Mouse (Mus musculus) monocyte, adult 59 days (primary cell): ENCODE data around the gene Lce1h. TPM values are rescaled to one million over a fixed set of nuclear protein-coding genes. Genes with fewer than 3 reads are reported as not detected.

Experiments used
- total RNA-seq, 2 experiments: library from RNA; stranded (reverse); gene quantifications; one replicate each; pipeline ENCODE4 v1.2.4; 2023

The Lce1h gene
- total RNA-seq = not detected

GRCm38 (mm10) chr3:92764965-92765364 lies at the start of gene Lce1h:
Gene Lce1h (minus strand): TSS chr3:92765065.

GRCm38 (mm10) chr3:92807791-92808190 lies 42.9 kb upstream of the Lce1h start, which contains the start of gene Lce1k:
Gene Lce1k (minus strand): TSS chr3:92807891.

GRCm38 (mm10) chr3:92790414-92790813 lies 25.5 kb upstream of the Lce1h start, which contains the start of gene Lce1j:
Gene Lce1j (minus strand): TSS chr3:92790514.

GRCm38 (mm10) chr3:92778799-92779198 lies 13.9 kb upstream of the Lce1h start, which contains the start of gene Lce1i:
Gene Lce1i (minus strand): TSS chr3:92778899.

GRCm38 (mm10) chr3:92752238-92752637 lies 12.6 kb downstream of the Lce1h start, which contains the start of gene Lce1g:
Gene Lce1g (minus strand): TSS chr3:92752338.

GRCm38 (mm10) chr3:92738996-92739395 lies 25.9 kb downstream of the Lce1h start, which contains the start of gene Gm38119:
Gene Gm38119 (minus strand): TSS chr3:92739096.

GRCm38 (mm10) chr3:92720250-92720649 lies 44.6 kb downstream of the Lce1h start, which contains the start of gene Lce1f:
Gene Lce1f (minus strand): TSS chr3:92720350.

Other genes with a start within 250 kb of the Lce1h start
- not detected for gene 2310046K23Rik, start 230.6 kb downstream of the Lce1h start, total RNA-seq
- not detected for gene Ivl, start 191.3 kb downstream of the Lce1h start, total RNA-seq
- not detected for gene Smcp, start 176.1 kb downstream of the Lce1h start, total RNA-seq
- not detected for gene 2210017I01Rik, start 157.6 kb downstream of the Lce1h start, total RNA-seq
- not detected for gene Lce6a, start 143.4 kb downstream of the Lce1h start, total RNA-seq
- gene Lce1a1, start 116.8 kb downstream of the Lce1h start, total RNA-seq = not detected
- not detected for gene Lce1b, start 108.1 kb downstream of the Lce1h start, total RNA-seq
- not detected for gene Lce1a2, start 94.8 kb downstream of the Lce1h start, total RNA-seq
- not detected for gene Lce1c, start 85.8 kb downstream of the Lce1h start, total RNA-seq
- gene Lce1d, start 77.9 kb downstream of the Lce1h start, total RNA-seq = not detected
- gene Lce1e, start 56.0 kb downstream of the Lce1h start, total RNA-seq = not detected
- gene Lce1f, start 44.7 kb downstream of the Lce1h start, total RNA-seq = not detected
- gene Gm38119, start 26.0 kb downstream of the Lce1h start, total RNA-seq = not detected
- not detected for gene Lce1g, start 12.7 kb downstream of the Lce1h start, total RNA-seq
- gene Lce1i, start 13.8 kb upstream of the Lce1h start, total RNA-seq = not detected
- gene Lce1j, start 25.4 kb upstream of the Lce1h start, total RNA-seq = not detected
- gene Lce1k, start 42.8 kb upstream of the Lce1h start, total RNA-seq = not detected
- not detected for gene Kprp, start 62.2 kb upstream of the Lce1h start, total RNA-seq
- not detected for gene Lce1l, start 86.2 kb upstream of the Lce1h start, total RNA-seq
- gene 2310050C09Rik, start 105.2 kb upstream of the Lce1h start, total RNA-seq = not detected
- not detected for gene Lce3a, start 161.2 kb upstream of the Lce1h start, total RNA-seq
- not detected for gene Lce3b, start 167.9 kb upstream of the Lce1h start, total RNA-seq
- not detected for gene Lce3c, start 179.4 kb upstream of the Lce1h start, total RNA-seq
- not detected for gene Lce3d, start 192.3 kb upstream of the Lce1h start, total RNA-seq
- gene Lce3e, start 202.0 kb upstream of the Lce1h start, total RNA-seq = not detected
- not detected for gene Lce3f, start 227.2 kb upstream of the Lce1h start, total RNA-seq